Comparison of ENCODE assay signal across 12 mouse cellular contexts in the genomic region with DNA sequence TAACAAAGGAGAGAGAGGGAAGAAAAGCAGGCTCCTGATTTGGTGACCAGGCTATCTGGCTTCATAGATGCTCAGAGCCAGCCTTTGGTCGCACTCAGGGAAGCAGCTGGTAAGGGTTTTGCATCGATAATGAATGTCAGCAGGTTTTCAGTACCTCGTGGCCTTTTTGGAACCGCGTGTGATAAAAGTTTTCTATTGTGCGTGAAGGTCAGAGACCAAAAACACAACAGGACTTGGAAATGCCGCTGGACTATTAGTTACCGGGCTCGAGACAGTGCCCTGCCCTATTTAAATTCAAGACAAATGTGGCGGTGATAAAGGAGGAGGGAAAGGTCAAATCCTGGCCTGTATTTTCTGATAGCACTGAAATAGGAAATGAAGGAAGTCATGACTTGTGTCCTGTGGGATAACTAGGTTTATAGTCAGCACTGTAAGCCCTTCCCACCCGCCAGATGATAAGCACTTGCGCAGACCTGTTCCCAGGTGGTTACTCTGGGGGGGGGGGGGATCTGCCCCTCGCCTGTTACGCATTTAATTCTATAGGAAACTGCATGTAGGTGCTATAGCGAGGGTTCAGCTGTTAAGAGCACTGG. TPM values are rescaled to one million over a fixed set of nuclear protein-coding genes. Genes with fewer than 3 reads are reported as not detected.
A peak's percentile ranks its signal among the peaks of the same experiment; 100 is the strongest.
DNase-seq lines count a peak whose midpoint lies in the region; ATAC-seq and TF ChIP-seq lines count a peak whose summit lies in the region.
"Had no signal": no experiment of that assay in that cellular context is flagged by ENCODE, and none has a peak within 500 bp of the region (broad histone marks: within the 10 kb centered on the region; RNA-seq: fewer than 3 reads in every experiment).

No protein-coding gene starts in this region.

- intact Hi-C loops in left cerebral cortex, adult 2 months (cut with DNase I): no loop called here
- intact Hi-C loops in left cerebral cortex, postnatal 36 days (cut with DNase I): no loop called here

- no peaks in the 10 kb centered on the region for H3K36me3 ChIP-seq in hindbrain, embryonic 14.5 days (replicated peaks; ENCODE audit: control insufficient read depth, insufficient read depth)
- H3K36me3 ChIP-seq in neural tube, embryonic 15.5 days: no peaks in the 10 kb centered on the region

- DNase-seq in embryo, embryonic 10.5 days (ENCODE audit: low spot score): peak; percentile 33
- no peak for DNase-seq in embryo, embryonic 9.5 days (ENCODE audit: extremely low spot score)
- DNase-seq in left cerebral cortex, adult 2 months (ENCODE audit: extremely low spot score in 1 of 2, low spot score in 2 of 2): no peak
- no peak for DNase-seq in left cerebral cortex, postnatal 36 days (ENCODE audit: low spot score in 2 of 2)
- DNase-seq in hindbrain, embryonic 14.5 days (ENCODE audit: low spot score): no peak
- no peak for DNase-seq in kidney, postnatal 25 days
- DNase-seq in MN1 (ENCODE audit: low spot score): no peak
- DNase-seq: gastrocnemius, postnatal 36 days; kidney, adult 9 months; spleen, adult 18-20 months had no signal

- peaks cover 39% of the 10 kb centered on the region for H3K4me1 ChIP-seq in hindbrain, embryonic 14.5 days (replicated peaks; ENCODE audit: control insufficient read depth, insufficient read depth, low read length)
- peaks cover 56% of the 10 kb centered on the region for H3K4me1 ChIP-seq in neural tube, embryonic 15.5 days

- no peak overlapping the region for H3K4me2 ChIP-seq in hindbrain, embryonic 14.5 days (replicated peaks)
- H3K4me2 ChIP-seq in neural tube, embryonic 15.5 days: no peak overlapping the region

- peak overlapping the region; percentile 36; the same call in 1 of the 2 replicates for H3K27ac ChIP-seq in left cerebral cortex, adult 2 months
- H3K27ac ChIP-seq in hindbrain, embryonic 14.5 days: no peak overlapping the region
- 0 out of 2 replicates have a peak overlapping the region, but pooled peaks have one; percentile 18 for H3K27ac ChIP-seq in neural tube, embryonic 15.5 days (replicated peaks)
- H3K27ac ChIP-seq: liver, embryonic 14.5 days had no signal

- no peaks in the 10 kb centered on the region for H3K27me3 ChIP-seq in hindbrain, embryonic 14.5 days (ENCODE audit: control insufficient read depth, insufficient read depth, low read length)
- no peaks in the 10 kb centered on the region for H3K27me3 ChIP-seq in neural tube, embryonic 15.5 days (replicated peaks)

- no peaks in the 10 kb centered on the region for H3K9me3 ChIP-seq in hindbrain, embryonic 14.5 days (ENCODE audit: control insufficient read depth, low read length)
- H3K9me3 ChIP-seq in neural tube, embryonic 15.5 days (replicated peaks): no peaks in the 10 kb centered on the region

- 30% methylated on average over 15 of the region's 15 CpGs for WGBS in hindbrain, embryonic 14.5 days
- WGBS in neural tube, embryonic 15.5 days: 33% methylated on average over 15 of the region's 15 CpGs

- no peak for ATAC-seq in hindbrain, embryonic 14.5 days (ENCODE audit: low FRiP score)
- ATAC-seq in neural tube, embryonic 15.5 days (ENCODE audit: low FRiP score): no peak

- no peak overlapping the region for H3K4me3 ChIP-seq in left cerebral cortex, adult 2 months
- H3K4me3 ChIP-seq in hindbrain, embryonic 14.5 days (replicated peaks; ENCODE audit: low read length): no peak overlapping the region
- no peak overlapping the region for H3K4me3 ChIP-seq in neural tube, embryonic 15.5 days (replicated peaks)

- no peak for TF ChIP-seq CTCF in left cerebral cortex, adult 2 months (IDR thresholded peaks at IDR 0.05)

- H3K9ac ChIP-seq in hindbrain, embryonic 14.5 days: peak overlapping the region; percentile 14; the same call in 1 of the 2 replicates
- H3K9ac ChIP-seq in neural tube, embryonic 15.5 days (replicated peaks): no peak overlapping the region
- H3K9ac ChIP-seq: liver, embryonic 14.5 days had no signal

RNA-seq across cellular contexts. Expression of a gene that starts 20.6 kb away (rescaled TPM):
- total RNA-seq in left cerebral cortex, adult 2 months (2021): 1,000 to 10,000 TPM; 1,405 to 1,413 TPM
- total RNA-seq in left cerebral cortex, postnatal 36 days (2021): 1,000 to 10,000 TPM; 1,328 to 1,609 TPM
- 147 and 154 TPM in 2 replicates for polyA plus RNA-seq in hindbrain, embryonic 14.5 days (2014; fragmentation: Nextera tagmentation; extraction: Ambion mirVana)
- 142 and 188 TPM in 2 replicates for polyA plus RNA-seq in neural tube, embryonic 15.5 days (2015; fragmentation: Nextera tagmentation; extraction: Ambion mirVana)
